Mouse (Mus musculus): ENCODE data around the gene Adh7. TPM values are rescaled to one million over a fixed set of nuclear protein-coding genes. Genes with fewer than 3 reads are reported as not detected.

Adh7 gene
- polyA plus RNA-seq (2016; fragmentation: Nextera tagmentation; extraction: Ambion mirVana): 0.19 TPM in 1 of 2 replicates, not detected in the other

- Histone ChIP-seq H3K4me1 (no peaks in the 10 kb centered on the region), H3K27me3 (ENCODE audit: insufficient read depth, poor library complexity, severe bottlenecking) (no peaks in the 10 kb centered on the region), H3K9me3 (no peaks in the 10 kb centered on the region), H3K36me3 (no peaks in the 10 kb centered on the region), H3K4me3 (no peak within 1 kb of the TSS), H3K27ac (no peak within 1 kb of the TSS)
- WGBS: 76% methylated on average over 10 of the region's 10 CpGs
- DNase-seq (ENCODE audit: low spot score): no peak
Observed at GRCm38 (mm10) chr3:138217631-138218264, at the start of gene Adh7. TSS of gene Adh7 (plus strand) at chr3:138217760.

- H3K36me3 ChIP-seq: no peaks in the 10 kb centered on the region
- no peak overlapping the region for H3K27ac ChIP-seq
- 72% methylated on average over 10 of the region's 10 CpGs for WGBS
- H3K9me3 ChIP-seq: no peaks in the 10 kb centered on the region
- H3K27me3 ChIP-seq (ENCODE audit: insufficient read depth, poor library complexity, severe bottlenecking): no peaks in the 10 kb centered on the region
- no peak overlapping the region for H3K4me3 ChIP-seq
- DNase-seq (ENCODE audit: low spot score): peak; percentile 39
- 0 out of 2 replicates have a peak, but pooled peaks cover 5% of the 10 kb centered on the region for H3K4me1 ChIP-seq
Observed at GRCm38 (mm10) chr3:138173291-138173690, 44.3 kb upstream of the Adh7 start.

GRCm38 (mm10) chr3:138175551-138175950 is 42.0 kb upstream of the Adh7 start:
- H3K4me3 ChIP-seq: no peak overlapping the region
- DNase-seq (ENCODE audit: low spot score): no peak
- H3K4me1 ChIP-seq: 0 out of 2 replicates have a peak, but pooled peaks cover 5% of the 10 kb centered on the region
- H3K27me3 ChIP-seq (ENCODE audit: insufficient read depth, poor library complexity, severe bottlenecking): no peaks in the 10 kb centered on the region
- H3K36me3 ChIP-seq: no peaks in the 10 kb centered on the region
- no peaks in the 10 kb centered on the region for H3K9me3 ChIP-seq
- H3K27ac ChIP-seq: no peak overlapping the region
- 79% methylated on average over 6 of the region's 6 CpGs for WGBS

GRCm38 (mm10) chr3:138182019-138182418 is 35.5 kb upstream of the Adh7 start:
- H3K27ac ChIP-seq: no peak overlapping the region
- no peaks in the 10 kb centered on the region for H3K36me3 ChIP-seq
- no peaks in the 10 kb centered on the region for H3K4me1 ChIP-seq
- WGBS: 83% methylated on average over 2 of the region's 2 CpGs
- peak; percentile 30 for DNase-seq (ENCODE audit: low spot score)
- no peak overlapping the region for H3K4me3 ChIP-seq
- no peaks in the 10 kb centered on the region for H3K27me3 ChIP-seq (ENCODE audit: insufficient read depth, poor library complexity, severe bottlenecking)
- H3K9me3 ChIP-seq: no peaks in the 10 kb centered on the region

GRCm38 (mm10) chr3:138183371-138183770 is 34.2 kb upstream of the Adh7 start:
- H3K27ac ChIP-seq: no peak overlapping the region
- no peaks in the 10 kb centered on the region for H3K9me3 ChIP-seq
- no peaks in the 10 kb centered on the region for H3K4me1 ChIP-seq
- no peak overlapping the region for H3K4me3 ChIP-seq
- 84% methylated on average over 7 of the region's 7 CpGs for WGBS
- no peaks in the 10 kb centered on the region for H3K27me3 ChIP-seq (ENCODE audit: insufficient read depth, poor library complexity, severe bottlenecking)
- DNase-seq (ENCODE audit: low spot score): peak; percentile 65
- H3K36me3 ChIP-seq: no peaks in the 10 kb centered on the region

GRCm38 (mm10) chr3:138185290-138185689 is 32.3 kb upstream of the Adh7 start:
- Histone ChIP-seq H3K27ac (no peak overlapping the region), H3K4me1 (no peaks in the 10 kb centered on the region), H3K4me3 (no peak overlapping the region), H3K9me3 (no peaks in the 10 kb centered on the region), H3K27me3 (ENCODE audit: insufficient read depth, poor library complexity, severe bottlenecking) (no peaks in the 10 kb centered on the region), H3K36me3 (no peaks in the 10 kb centered on the region)
- WGBS: 64% methylated on average over 4 of the region's 4 CpGs
- no peak for DNase-seq (ENCODE audit: low spot score)

- Histone ChIP-seq H3K4me1 (no peaks in the 10 kb centered on the region), H3K36me3 (no peaks in the 10 kb centered on the region), H3K27ac (no peak overlapping the region), H3K9me3 (no peaks in the 10 kb centered on the region), H3K27me3 (ENCODE audit: insufficient read depth, poor library complexity, severe bottlenecking) (no peaks in the 10 kb centered on the region), H3K4me3 (no peak overlapping the region)
- WGBS: 90% methylated on average over 26 of the region's 26 CpGs
- DNase-seq (ENCODE audit: low spot score): no peak
Observed at GRCm38 (mm10) chr3:138185995-138186930, 31.3 kb upstream of the Adh7 start.

- Histone ChIP-seq H3K9me3 (no peaks in the 10 kb centered on the region), H3K27ac (no peak overlapping the region), H3K4me3 (no peak overlapping the region), H3K36me3 (no peaks in the 10 kb centered on the region), H3K27me3 (ENCODE audit: insufficient read depth, poor library complexity, severe bottlenecking) (no peaks in the 10 kb centered on the region), H3K4me1 (no peaks in the 10 kb centered on the region)
- DNase-seq (ENCODE audit: low spot score): no peak
- WGBS: 79% methylated on average over 7 of the region's 7 CpGs
Observed at GRCm38 (mm10) chr3:138192260-138192659, 25.3 kb upstream of the Adh7 start.

GRCm38 (mm10) chr3:138193683-138194302 is 23.8 kb upstream of the Adh7 start, which contains the start of gene 4930579F01Rik:
TSS of gene 4930579F01Rik (minus strand) at chr3:138193825.
- no peaks in the 10 kb centered on the region for H3K27me3 ChIP-seq (ENCODE audit: insufficient read depth, poor library complexity, severe bottlenecking)
- no peak within 1 kb of the TSS for H3K4me3 ChIP-seq
- H3K4me1 ChIP-seq: 0 out of 2 replicates have a peak, but pooled peaks cover 3% of the 10 kb centered on the region
- no peaks in the 10 kb centered on the region for H3K9me3 ChIP-seq
- no peak for DNase-seq (ENCODE audit: low spot score)
- 73% methylated on average over 15 of the region's 15 CpGs for whole genome bisulfite sequencing
- H3K27ac ChIP-seq: no peak within 1 kb of the TSS
- no peaks in the 10 kb centered on the region for H3K36me3 ChIP-seq

GRCm38 (mm10) chr3:138197093-138197492 is 20.5 kb upstream of the Adh7 start:
- Histone ChIP-seq H3K27ac (no peak overlapping the region), H3K4me1 (0 out of 2 replicates have a peak, but pooled peaks cover 3% of the 10 kb centered on the region), H3K27me3 (ENCODE audit: insufficient read depth, poor library complexity, severe bottlenecking) (no peaks in the 10 kb centered on the region), H3K4me3 (no peak overlapping the region), H3K36me3 (no peaks in the 10 kb centered on the region), H3K9me3 (no peaks in the 10 kb centered on the region)
- no peak for DNase-seq (ENCODE audit: low spot score)
- WGBS: 79% methylated on average over 14 of the region's 14 CpGs

GRCm38 (mm10) chr3:138197556-138197955 is 20.0 kb upstream of the Adh7 start:
- 0 out of 2 replicates have a peak, but pooled peaks cover 3% of the 10 kb centered on the region for H3K4me1 ChIP-seq
- no peaks in the 10 kb centered on the region for H3K9me3 ChIP-seq
- no peak for DNase-seq (ENCODE audit: low spot score)
- 64% methylated on average over 9 of the region's 9 CpGs for WGBS
- H3K27ac ChIP-seq: no peak overlapping the region
- no peaks in the 10 kb centered on the region for H3K27me3 ChIP-seq (ENCODE audit: insufficient read depth, poor library complexity, severe bottlenecking)
- H3K36me3 ChIP-seq: no peaks in the 10 kb centered on the region
- H3K4me3 ChIP-seq: no peak overlapping the region

GRCm38 (mm10) chr3:138197973-138198721 is 19.4 kb upstream of the Adh7 start:
- WGBS: 31% methylated on average over 20 of the region's 20 CpGs
- no peak overlapping the region for H3K27ac ChIP-seq
- peak overlapping the region; percentile 39 for H3K4me3 ChIP-seq

More at GRCm38 (mm10) chr3:138197973-138198721, 19.4 kb upstream of the Adh7 start:
- no peaks in the 10 kb centered on the region for H3K9me3 ChIP-seq
- DNase-seq (ENCODE audit: low spot score): peak; percentile 89
- no peaks in the 10 kb centered on the region for H3K27me3 ChIP-seq (ENCODE audit: insufficient read depth, poor library complexity, severe bottlenecking)
- no peaks in the 10 kb centered on the region for H3K36me3 ChIP-seq
- 0 out of 2 replicates have a peak, but pooled peaks cover 3% of the 10 kb centered on the region for H3K4me1 ChIP-seq

Data from heart, embryonic 10.5 days (tissue).